Mouse (Mus musculus) forebrain, embryonic 15.5 days (tissue): ENCODE data around the gene Kremen2. TPM values are rescaled to one million over a fixed set of nuclear protein-coding genes. Genes with fewer than 3 reads are reported as not detected.
A peak's percentile ranks its signal among the peaks of the same experiment; 100 is the strongest.
"Not testable (repeated sequence)": the region's sequence is repeated elsewhere in the genome, so short reads cannot be mapped to it uniquely, and the experiment has no call there.

Experiments
- ATAC-seq: fragments of 200-750 bp; cut with Nextera tagmentation; replicated peaks from 2 replicates; pipeline ENCODE4 v1.8.0; 2017; ENCODE audit warnings: mild to moderate bottlenecking, moderate TSS enrichment, moderate library complexity
- H3K27ac ChIP-seq: fragments of 300-500 bp; sonication (generic); replicated peaks from 2 replicates; pipeline ENCODE4 v1.5.1; 2015; ENCODE audit warnings: mild to moderate bottlenecking, inconsistent platforms
- H3K27me3 ChIP-seq: fragments of 300-500 bp; sonication (generic); 2 replicates; pipeline ENCODE4 v1.6.1; 2015; ENCODE audit warnings: inconsistent platforms
- H3K36me3 ChIP-seq: fragments of 300-500 bp; sonication (generic); 2 replicates; pipeline ENCODE4 v1.6.1; 2015; ENCODE audit warnings: mild to moderate bottlenecking, inconsistent platforms
- H3K4me1 ChIP-seq: fragments of 300-500 bp; sonication (generic); 2 replicates; pipeline ENCODE4 v1.6.1; 2015; ENCODE audit warnings: inconsistent platforms
- H3K4me2 ChIP-seq: fragments of 300-500 bp; sonication (generic); replicated peaks from 2 replicates; pipeline ENCODE4 v1.6.1; 2015; ENCODE audit warnings: mild to moderate bottlenecking, inconsistent platforms
- H3K4me3 ChIP-seq: fragments of 300-500 bp; sonication (generic); 2 replicates; pipeline ENCODE4 v1.5.1; 2015; ENCODE audit warnings: mild to moderate bottlenecking, inconsistent platforms
- H3K9ac ChIP-seq: fragments of 300-500 bp; sonication (generic); replicated peaks from 2 replicates; pipeline ENCODE4 v1.6.1; 2015; ENCODE audit warnings: mild to moderate bottlenecking, inconsistent platforms
- H3K9me3 ChIP-seq: fragments of 300-500 bp; sonication (generic); 2 replicates; pipeline ENCODE4 v1.6.1; 2016; ENCODE audit warnings: inconsistent platforms
- WGBS: fragments of 180-500 bp; shearing (Covaris S2); methylation state at CpG from one replicate; pipeline ENCODE4 v1.1.7; 2015; ENCODE audit warnings: mixed read lengths; 5-methylcytosine and 5-hydroxymethylcytosine counted together
- polyA plus RNA-seq: library from polyadenylated mRNA; unstranded; fragments of >200 nt; fragmentation: Nextera tagmentation; extraction: Ambion mirVana; gene quantifications from 2 replicates; pipeline ENCODE4 v1.2.1, GENCODE M21; 2015

The Kremen2 gene
- polyA plus RNA-seq, 1 experiment from 2014 or later = 0.48 TPM

DNA sequence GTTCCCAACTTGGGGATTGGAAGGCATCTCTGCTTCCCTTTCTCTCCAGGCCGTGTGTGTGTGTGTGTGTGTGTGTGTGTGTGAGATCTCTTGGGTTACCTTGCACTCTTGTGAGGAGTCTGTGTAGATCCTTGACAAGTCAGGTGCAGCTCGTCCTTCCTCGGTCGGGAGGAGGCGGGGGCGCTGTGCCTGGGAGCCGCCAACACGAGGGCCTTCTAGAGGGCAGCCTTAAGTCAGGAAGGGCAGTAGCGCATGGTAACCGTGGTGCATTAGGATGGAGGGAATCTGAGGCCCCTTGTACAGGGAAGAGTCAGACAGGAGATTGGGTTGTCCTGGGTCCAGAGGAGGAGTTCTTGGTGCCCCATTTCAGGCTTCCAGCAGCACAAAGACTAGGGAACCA is 30.6 kb upstream of the Kremen2 start:
- no peak for ATAC-seq
- Histone ChIP-seq H3K36me3 (no peaks in the 10 kb centered on the region), H3K4me1 (peaks cover 8% of the 10 kb centered on the region), H3K27ac (no peak overlapping the region), H3K27me3 (no peaks in the 10 kb centered on the region), H3K9ac (no peak overlapping the region), H3K4me3 (no peak overlapping the region), H3K9me3 (no peaks in the 10 kb centered on the region), H3K4me2 (no peak overlapping the region)
- WGBS = 81% methylated on average over 10 of the region's 10 CpGs

DNA sequence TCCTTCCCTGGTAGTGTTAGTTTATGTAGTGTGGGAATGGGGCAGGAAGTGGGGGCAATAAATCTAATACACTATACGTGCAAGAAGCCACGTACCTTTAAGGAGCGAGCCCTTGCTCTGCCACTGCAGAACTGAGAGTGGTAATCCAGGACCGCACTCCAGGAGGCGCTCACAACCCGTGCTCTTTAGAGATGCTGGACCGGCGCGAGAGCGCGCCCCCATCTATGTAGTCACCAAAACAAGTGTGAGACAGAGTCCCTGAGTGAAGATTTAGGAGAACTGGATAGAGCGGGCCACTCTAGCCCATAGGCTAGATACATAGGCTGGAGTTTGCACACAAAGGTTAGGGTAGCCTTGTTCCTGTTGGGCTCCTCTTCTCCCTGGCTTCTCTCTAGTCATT is 28.5 kb upstream of the Kremen2 start:
- WGBS = 5% methylated on average over 12 of the region's 12 CpGs
- H3K36me3 ChIP-seq = no peaks in the 10 kb centered on the region
- H3K27ac ChIP-seq = no peak overlapping the region
- H3K4me3 ChIP-seq = no peak overlapping the region
- no peak overlapping the region for H3K4me2 ChIP-seq
- H3K4me1 ChIP-seq = peaks cover 21% of the 10 kb centered on the region
- no peaks in the 10 kb centered on the region for H3K9me3 ChIP-seq
- no peaks in the 10 kb centered on the region for H3K27me3 ChIP-seq
- no peak for ATAC-seq
- no peak overlapping the region for H3K9ac ChIP-seq

DNA sequence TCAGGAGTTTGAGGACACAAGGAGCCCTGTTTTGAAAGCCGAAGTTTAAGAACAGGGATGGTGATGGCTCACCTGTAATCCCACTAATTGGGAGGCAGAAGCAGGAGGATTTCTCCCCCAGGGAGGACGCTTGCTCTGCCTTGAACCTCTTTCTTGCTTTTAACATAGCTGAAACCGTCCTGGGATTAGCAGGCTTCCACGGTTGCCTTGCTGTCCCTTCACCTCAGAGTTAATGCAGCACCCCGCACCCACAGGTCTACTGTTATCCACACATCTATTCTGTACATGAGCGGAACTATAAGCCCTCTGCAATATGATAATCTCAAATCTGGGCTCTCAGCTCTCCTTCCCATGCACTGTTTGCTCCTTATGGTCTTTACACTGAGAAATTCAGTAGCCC is 28.0 kb upstream of the Kremen2 start:
- no peak for ATAC-seq
- Histone ChIP-seq H3K9ac (no peak overlapping the region), H3K27me3 (no peaks in the 10 kb centered on the region), H3K36me3 (no peaks in the 10 kb centered on the region), H3K4me2 (no peak overlapping the region), H3K4me3 (no peak overlapping the region), H3K4me1 (peaks cover 21% of the 10 kb centered on the region), H3K27ac (no peak overlapping the region), H3K9me3 (no peaks in the 10 kb centered on the region)
- 77% methylated on average over 6 of the region's 6 CpGs for WGBS

DNA sequence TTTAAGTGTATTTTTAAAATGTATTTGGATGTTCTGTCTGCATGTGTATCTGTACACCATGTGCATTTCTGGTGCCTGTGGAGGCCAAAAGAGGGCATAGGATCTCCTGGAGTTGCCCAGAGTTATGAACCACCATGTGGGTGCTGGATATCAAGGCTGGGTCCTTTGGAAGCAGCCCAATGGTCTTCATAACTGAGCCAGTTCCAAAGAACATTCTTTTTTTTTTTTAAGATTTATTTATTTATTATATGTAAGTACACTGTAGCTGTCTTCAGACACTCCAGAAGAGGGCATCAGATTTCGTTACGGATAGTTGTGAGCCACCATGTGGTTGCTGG is 26.6 kb upstream of the Kremen2 start:
- Histone ChIP-seq H3K4me3 (peak overlapping the region; percentile 96), H3K4me2 (peak overlapping the region; percentile 50), H3K4me1 (peaks cover 21% of the 10 kb centered on the region), H3K27ac (peak overlapping the region; percentile 56)
- 85% methylated on average over 2 of the region's 2 CpGs for WGBS
- not testable (repeated sequence) for H3K9ac ChIP-seq, ATAC-seq, H3K36me3 ChIP-seq, H3K9me3 ChIP-seq, H3K27me3 ChIP-seq

DNA sequence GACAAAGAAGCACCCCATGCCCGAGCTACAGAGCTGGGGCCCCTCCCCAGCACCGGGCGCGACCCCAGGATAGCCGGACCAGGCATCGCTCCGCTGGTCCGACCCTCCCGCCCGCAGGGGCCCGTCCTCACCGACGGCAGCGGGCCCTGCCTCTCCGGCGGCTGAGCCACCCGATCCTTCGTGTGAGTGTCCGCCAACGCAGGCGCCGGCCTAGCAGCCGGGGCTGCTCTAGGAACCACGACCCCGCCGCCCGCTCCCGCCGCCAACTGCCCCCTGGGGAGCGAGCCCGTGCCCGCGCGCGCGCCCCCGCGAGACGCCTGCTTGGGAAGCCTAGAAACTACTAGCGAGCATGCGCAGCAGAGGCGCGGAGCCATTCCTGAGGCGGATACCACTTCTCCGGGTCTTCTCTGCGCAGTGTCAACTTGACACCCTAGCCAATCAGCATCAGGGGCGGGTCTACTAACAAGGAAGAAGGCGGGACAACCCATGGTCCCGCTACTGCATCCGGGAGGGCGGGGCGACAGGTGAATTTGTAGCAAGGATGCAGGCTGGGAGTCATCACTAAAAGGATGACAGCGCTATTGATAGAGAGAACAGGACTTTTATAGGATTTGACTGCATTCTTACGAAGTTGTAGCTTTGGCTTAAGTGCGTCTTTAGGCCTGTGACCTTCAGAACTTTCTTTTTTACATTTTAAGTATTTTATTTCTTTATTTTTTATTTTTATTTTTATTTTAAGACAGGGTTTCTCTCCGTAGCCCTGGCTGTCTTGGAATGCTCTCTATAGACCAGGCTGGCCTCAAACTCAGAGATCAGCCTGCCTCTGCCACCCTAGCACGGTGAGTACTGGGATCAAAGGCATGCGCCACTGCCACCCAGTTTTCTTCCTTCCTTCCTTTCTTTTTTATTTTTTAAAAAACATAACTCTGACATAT is 25.9 kb upstream of the Kremen2 start, which contains the start of gene Flywch1:
Gene Flywch1 (minus strand): TSS at position 319 of the 935 bp plus-strand sequence.
- peaks cover 21% of the 10 kb centered on the region for H3K4me1 ChIP-seq
- H3K4me3 ChIP-seq = peak within 1 kb of the TSS; percentile 96
- 4% methylated on average over 58 of the region's 58 CpGs for WGBS
- no peaks in the 10 kb centered on the region for H3K27me3 ChIP-seq
- H3K27ac ChIP-seq = peak within 1 kb of the TSS; percentile 85
- no peaks in the 10 kb centered on the region; the same call in 1 of the 2 replicates for H3K36me3 ChIP-seq
- peak within 1 kb of the TSS; percentile 50 for H3K4me2 ChIP-seq
- peak; percentile 99 for ATAC-seq
- peak within 1 kb of the TSS; percentile 98 for H3K9ac ChIP-seq
- no peaks in the 10 kb centered on the region for H3K9me3 ChIP-seq

DNA sequence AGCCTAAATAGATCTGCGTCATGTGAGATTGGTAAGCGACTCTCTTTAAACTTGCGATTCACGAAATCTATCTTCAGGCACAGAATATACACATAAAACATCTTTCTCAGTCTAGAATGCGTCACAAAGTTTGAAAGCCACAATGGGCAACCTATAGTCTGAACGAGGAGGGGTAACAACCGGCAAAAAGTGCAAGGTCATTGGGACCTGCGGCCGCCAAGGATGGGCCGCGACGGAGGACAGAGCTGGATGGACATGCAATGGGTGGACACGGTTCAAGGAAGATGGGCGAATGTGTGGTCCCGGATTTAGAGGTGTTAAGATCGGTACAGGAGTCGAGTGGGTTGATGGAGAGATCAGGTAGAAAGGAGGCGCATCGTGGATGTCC is 25.3 kb upstream of the Kremen2 start:
- H3K9ac ChIP-seq = peak overlapping the region; percentile 98
- H3K27ac ChIP-seq = peak overlapping the region; percentile 85
- H3K36me3 ChIP-seq = no peaks in the 10 kb centered on the region; the same call in 1 of the 2 replicates
- WGBS = 0% methylated on average over 19 of the region's 19 CpGs
- no peaks in the 10 kb centered on the region for H3K9me3 ChIP-seq
- no peak for ATAC-seq
- no peaks in the 10 kb centered on the region for H3K27me3 ChIP-seq
- H3K4me1 ChIP-seq = peaks cover 21% of the 10 kb centered on the region
- peak overlapping the region; percentile 96 for H3K4me3 ChIP-seq
- peak overlapping the region; percentile 50 for H3K4me2 ChIP-seq

DNA sequence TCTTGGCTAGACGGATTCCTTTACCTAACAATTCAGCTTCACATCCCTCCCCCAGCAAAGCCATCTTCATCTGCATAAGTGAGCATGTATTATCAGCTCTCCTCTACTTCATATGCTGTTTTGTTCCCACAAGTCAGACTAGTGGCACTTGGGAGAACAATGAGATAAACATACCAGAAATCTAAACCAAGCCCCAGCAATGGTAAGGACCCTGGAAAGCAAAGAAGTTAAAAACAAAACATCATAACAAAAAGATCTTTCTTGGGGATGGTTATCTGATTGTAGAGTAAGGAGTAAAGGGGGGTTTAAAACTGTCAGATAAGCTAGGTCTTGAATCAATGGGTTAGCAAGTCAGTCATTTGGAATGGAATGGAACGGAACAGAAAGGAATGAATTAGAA is 24.9 kb upstream of the Kremen2 start:
- WGBS = 10% methylated on average over 2 of the region's 2 CpGs
- Histone ChIP-seq H3K36me3 (no peaks in the 10 kb centered on the region; the same call in 1 of the 2 replicates), H3K4me1 (peaks cover 21% of the 10 kb centered on the region)

DNA sequence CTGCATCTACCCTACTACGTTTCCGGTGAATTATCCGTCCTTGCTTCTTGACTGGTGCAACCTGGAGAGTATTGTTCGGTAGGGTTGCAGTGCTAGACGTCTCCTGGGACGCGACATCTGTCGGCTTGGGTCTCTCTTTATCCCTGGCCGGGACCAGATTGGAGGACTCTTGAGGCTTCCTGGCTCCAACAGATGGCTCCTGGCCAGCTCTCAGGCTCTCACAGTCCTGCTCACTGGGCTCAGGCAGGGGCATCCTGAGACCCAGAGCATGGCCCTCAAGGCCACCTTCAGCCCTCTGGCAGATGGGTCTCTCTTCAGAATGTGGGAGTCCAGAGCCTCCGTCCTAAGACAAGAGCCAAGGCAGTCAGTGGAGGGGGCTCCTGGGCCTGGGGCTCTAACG is 17.3 kb upstream of the Kremen2 start:
- Histone ChIP-seq H3K4me3 (no peak overlapping the region), H3K27ac (no peak overlapping the region), H3K9ac (no peak overlapping the region), H3K36me3 (peaks cover 38% of the 10 kb centered on the region), H3K4me2 (no peak overlapping the region), H3K27me3 (no peaks in the 10 kb centered on the region), H3K9me3 (no peaks in the 10 kb centered on the region), H3K4me1 (no peaks in the 10 kb centered on the region)
- 0 out of 2 replicates have a peak, but pooled peaks have one; percentile 42 for ATAC-seq
- 79% methylated on average over 11 of the region's 11 CpGs for WGBS

More for the DNA sequence above, 24.9 kb upstream of the Kremen2 start:
- Histone ChIP-seq H3K4me2 (peak overlapping the region; percentile 50), H3K9ac (peak overlapping the region; percentile 98), H3K27ac (peak overlapping the region; percentile 85), H3K4me3 (peak overlapping the region; percentile 96), H3K9me3 (no peaks in the 10 kb centered on the region), H3K27me3 (no peaks in the 10 kb centered on the region)
- ATAC-seq = no peak

DNA sequence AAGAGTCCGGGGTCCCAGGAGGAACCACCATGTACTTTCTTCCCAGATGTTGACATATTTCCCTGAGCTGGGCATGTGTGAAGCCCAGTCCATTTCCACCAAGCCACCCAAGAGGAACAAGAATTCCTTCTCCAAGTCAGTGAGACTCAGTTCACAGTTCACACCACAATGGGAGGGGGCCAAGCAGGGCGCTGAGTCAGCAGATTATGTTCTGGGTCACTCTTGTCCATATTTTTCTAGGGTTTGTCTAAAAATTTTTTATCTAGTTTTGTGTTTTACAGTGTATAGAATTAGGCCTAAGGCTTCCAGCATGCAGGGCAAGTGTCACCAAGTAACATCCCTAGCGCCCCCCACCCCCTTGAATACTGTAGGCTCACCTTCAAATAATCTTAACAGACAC is 15.5 kb upstream of the Kremen2 start:
- WGBS = 100% methylated on average over 3 of the region's 3 CpGs
- Histone ChIP-seq H3K4me2 (no peak overlapping the region), H3K27me3 (no peaks in the 10 kb centered on the region), H3K27ac (no peak overlapping the region), H3K9me3 (no peaks in the 10 kb centered on the region), H3K36me3 (peaks cover 56% of the 10 kb centered on the region), H3K4me3 (no peak overlapping the region), H3K4me1 (no peaks in the 10 kb centered on the region), H3K9ac (no peak overlapping the region)
- no peak for ATAC-seq

DNA sequence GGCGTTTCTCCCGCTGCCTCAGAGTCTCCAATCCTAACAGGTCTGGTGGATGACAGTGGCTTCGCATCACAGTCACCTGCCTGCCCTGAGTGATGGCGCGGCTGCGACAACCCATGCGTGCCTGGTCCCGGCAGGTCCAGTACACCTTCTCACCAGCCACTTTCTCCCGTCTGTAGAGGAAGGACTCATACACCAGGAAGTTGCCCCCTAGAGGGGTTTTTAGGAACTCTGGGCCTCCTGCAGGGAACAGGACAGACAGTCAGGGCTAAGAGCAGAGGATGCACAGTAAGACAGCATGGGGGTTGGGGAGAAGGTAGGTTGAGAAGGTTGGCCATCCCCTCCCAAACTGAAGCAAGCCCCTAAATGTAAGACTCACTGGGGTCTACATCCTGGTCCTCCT is 14.6 kb upstream of the Kremen2 start:
- no peak for ATAC-seq
- Histone ChIP-seq H3K36me3 (peaks cover 65% of the 10 kb centered on the region), H3K4me3 (no peak overlapping the region), H3K9me3 (no peaks in the 10 kb centered on the region), H3K4me2 (no peak overlapping the region), H3K4me1 (no peaks in the 10 kb centered on the region), H3K27me3 (no peaks in the 10 kb centered on the region), H3K9ac (no peak overlapping the region), H3K27ac (no peak overlapping the region)
- WGBS = 93% methylated on average over 9 of the region's 9 CpGs

DNA sequence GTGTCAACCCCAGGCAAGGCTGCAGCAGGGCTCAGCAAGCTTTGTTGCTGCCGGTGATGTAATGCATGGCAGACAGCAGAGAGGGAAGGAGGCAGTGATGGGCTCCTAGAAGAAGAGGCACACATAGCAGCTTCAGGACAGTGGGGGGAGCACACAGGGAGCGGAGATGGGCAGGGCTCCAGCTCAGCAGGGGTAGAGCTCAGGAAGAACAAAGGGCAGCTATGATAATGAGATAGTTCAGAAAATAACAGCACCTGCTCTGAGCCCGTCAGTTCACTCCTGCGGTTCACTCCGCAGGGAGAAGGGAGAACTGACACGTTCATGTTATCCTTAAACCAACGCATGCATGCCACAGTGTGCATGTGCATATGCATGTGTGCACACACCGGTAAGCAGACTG is 13.2 kb upstream of the Kremen2 start:
- H3K36me3 ChIP-seq = peaks cover 77% of the 10 kb centered on the region
- ATAC-seq = no peak
- no peak overlapping the region for H3K9ac ChIP-seq
- no peaks in the 10 kb centered on the region for H3K9me3 ChIP-seq
- WGBS = 62% methylated on average over 8 of the region's 8 CpGs
- H3K27ac ChIP-seq = no peak overlapping the region
- no peak overlapping the region for H3K4me3 ChIP-seq
- no peaks in the 10 kb centered on the region for H3K27me3 ChIP-seq
- no peaks in the 10 kb centered on the region for H3K4me1 ChIP-seq
- H3K4me2 ChIP-seq = no peak overlapping the region

DNA sequence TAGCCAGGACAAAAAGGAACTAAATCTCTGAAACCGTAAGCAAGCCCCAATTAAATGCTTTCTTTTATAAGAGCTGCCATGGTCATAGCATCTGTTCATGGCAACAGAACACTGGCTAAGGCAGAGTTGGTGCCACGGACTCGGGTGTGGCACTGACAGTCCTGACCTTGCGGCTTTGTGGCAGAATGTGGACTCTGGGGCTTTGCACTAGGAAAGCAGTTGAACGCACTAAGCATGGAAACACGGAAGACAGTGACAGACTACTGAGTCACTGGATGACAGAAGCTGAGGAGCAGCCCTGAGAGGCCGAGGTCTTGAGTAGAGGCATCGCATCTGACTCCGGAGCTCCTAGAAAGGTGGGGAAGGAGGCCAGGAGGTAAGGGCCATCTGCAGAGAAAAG is 11.9 kb upstream of the Kremen2 start:
- H3K36me3 ChIP-seq = peaks cover 89% of the 10 kb centered on the region
- no peaks in the 10 kb centered on the region for H3K4me1 ChIP-seq
- H3K4me2 ChIP-seq = no peak overlapping the region
- ATAC-seq = no peak
- 94% methylated on average over 9 of the region's 9 CpGs for WGBS
- H3K9ac ChIP-seq = no peak overlapping the region
- H3K27ac ChIP-seq = no peak overlapping the region
- no peaks in the 10 kb centered on the region for H3K27me3 ChIP-seq
- H3K4me3 ChIP-seq = no peak overlapping the region
- H3K9me3 ChIP-seq = no peaks in the 10 kb centered on the region
